Mouse (Mus musculus) embryo, embryonic 10 days (tissue): ENCODE data around the gene Mapk10.

ENCODE experiments used
- DNase-seq: peaks from one replicate; pipeline ENCODE4 v3.0.0-alpha.2; 2015; ENCODE audit warnings: low spot score

Gene Mapk10

DNA sequence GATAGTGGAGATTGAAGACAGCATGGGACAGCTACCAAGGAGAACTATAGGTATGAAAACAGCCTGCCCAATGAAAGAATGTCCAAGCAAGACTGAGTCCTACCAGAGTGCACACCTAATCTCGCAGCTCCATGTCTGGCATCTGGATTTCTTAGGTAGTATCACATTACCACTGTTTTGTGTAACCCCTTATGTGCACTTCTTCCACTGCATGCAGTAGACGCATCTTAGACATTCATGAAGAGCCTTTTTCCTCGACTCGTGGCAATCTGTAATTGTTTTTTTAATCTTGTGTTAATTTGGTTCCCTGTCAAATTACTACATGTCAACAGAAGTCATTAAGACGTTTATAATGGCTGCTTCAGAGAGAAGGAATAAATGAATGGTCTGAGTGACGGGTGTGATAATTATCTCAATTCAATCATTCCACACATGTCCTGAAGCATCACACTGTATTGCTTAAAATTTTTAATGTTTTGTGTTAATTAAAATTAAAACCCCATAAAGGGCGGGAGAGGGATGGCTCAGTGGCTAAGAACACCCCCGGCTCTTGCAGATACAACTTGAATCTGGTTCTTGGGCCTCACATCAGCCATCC is 160.7 kb downstream of the Mapk10 start:
- DNase-seq = no peak

DNA sequence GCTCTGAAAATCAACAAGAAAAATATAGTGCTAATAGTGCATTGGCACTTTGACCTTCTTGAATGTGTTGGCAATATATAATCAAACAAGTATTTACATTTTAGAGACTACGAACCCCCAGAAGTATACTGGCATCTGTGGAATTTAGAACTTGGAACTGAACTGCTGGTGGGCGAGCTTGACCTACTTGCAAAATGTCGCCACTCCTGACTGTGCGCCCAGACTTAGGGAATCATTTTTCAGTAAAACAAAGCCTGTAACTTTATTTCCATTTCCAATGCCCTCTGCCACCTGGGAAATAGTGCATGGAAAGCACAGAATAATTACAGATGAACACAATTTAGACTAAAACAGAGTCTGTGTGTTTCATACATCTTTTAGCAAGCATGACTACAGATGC is 163.1 kb downstream of the Mapk10 start:
- DNase-seq = no peak

DNA sequence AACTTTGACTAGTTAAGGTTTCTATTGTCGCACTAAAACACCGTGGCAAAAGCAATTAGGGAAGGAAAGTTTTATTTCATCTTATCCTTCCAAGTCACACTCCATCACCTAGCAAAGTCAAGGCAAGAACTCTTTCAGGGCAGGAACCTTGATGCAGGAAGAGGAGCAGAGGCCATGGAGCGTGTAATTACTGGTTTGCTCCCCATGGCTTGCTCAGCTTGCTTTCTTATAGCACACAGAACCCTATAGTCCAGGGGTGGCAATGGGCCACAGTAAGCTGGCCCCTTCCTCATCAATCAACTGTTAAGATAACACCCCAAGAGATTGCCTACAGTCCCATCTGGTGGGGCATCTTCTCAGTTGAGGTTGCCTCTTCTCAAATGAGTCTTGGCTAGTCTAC is 173.4 kb downstream of the Mapk10 start:
- no peak for DNase-seq

DNA sequence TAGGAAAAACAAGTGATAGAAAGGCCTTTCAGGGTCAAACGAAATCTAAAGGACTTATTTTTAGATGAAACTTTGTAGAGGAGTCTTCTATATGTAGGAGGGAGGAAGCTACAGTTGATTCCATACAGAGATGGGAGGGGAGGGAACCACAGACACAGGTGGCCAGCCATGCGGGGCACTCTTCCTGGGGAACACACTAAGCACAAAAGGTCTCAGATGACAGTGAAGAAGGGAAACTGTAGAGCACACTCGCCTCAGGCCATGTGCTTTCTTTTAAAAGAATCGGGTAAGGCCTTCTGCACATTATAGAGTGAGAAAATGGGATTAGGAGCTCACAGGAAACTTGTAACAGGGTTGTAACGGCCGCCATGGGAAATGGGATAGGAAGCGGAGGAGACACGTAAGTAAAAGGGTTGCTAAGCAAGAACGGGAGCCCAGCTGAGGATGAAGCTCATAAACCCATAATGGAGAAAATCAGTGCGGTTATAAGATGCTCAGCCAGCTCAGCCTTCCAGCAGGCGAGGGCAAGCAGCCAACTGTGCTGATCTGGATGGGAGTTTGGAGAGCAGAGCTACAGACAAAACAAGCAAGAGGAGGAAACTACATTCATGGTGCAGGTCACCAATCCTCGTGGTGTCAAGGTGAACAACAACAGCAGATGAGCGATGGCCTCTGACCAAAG is 182.1 kb downstream of the Mapk10 start:
- DNase-seq = no peak

DNA sequence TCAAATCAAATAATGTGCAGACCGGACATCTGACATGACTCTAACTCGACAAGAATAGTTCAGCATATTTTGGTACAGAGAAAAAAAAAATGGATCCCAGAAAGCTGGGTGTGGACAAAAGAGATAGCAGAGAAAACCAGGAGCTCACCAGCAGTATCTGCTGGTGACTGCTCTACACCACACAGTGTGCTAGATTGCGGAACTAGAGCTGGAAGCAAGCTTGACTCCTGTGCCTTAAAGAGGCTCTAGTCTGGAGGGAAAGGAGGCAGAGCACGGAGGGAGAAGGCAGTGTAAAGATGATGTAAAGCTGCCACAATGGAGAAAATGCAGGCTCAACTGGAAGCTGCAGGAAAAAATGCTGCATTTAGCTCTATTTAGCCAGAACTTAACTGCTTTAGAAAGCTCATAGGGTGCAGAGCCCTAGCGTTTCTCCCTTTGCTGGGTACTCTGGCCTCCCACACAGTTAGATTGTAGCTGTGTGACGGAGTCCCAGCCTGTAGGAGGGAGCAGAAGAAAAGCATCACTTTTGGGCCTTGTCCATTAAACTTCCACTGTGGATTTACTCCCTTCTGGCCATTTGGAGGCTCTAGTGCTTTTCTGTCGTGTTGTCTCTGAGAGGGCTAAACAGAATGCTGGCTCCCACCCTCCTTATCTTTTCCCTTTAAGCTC is 188.5 kb downstream of the Mapk10 start:
- DNase-seq = no peak

DNA sequence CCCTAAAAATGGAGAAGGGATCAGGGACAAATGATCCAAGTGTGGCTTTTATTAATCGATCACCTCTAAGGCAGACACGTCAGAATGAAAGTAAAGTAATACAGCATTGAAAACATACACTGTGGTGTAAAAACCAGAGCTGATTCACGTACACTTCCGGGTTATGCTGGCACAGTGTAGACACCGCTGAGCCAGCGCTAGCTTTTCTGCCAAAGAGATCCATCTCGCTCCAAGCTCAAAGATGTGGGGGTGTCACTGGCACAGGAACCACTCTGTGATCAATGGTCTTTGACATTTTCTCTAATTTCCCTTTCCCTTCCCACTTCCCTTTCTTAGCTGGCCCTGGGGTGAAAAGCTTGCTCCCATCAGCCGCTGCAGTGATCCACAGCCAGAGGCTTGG is 189.7 kb downstream of the Mapk10 start:
- no peak for DNase-seq

DNA sequence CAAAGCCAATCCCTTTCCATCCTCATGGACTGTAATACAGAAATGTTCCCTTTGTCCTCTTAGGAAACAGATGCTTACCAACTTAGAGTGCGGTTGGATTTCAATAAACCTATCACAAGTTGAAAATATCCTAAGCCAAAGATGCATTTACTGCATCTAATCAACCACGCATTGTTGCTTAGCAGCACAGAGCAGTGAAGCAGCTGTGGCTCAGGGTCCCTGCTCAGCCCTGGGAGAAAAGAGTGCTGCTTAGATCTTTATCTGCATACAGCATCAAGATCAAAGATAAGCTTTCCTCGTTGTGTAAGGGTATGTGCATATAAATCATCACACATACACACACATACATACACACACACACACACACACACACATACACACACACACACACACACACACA is 190.2 kb downstream of the Mapk10 start:
- DNase-seq = peak; percentile 25

DNA sequence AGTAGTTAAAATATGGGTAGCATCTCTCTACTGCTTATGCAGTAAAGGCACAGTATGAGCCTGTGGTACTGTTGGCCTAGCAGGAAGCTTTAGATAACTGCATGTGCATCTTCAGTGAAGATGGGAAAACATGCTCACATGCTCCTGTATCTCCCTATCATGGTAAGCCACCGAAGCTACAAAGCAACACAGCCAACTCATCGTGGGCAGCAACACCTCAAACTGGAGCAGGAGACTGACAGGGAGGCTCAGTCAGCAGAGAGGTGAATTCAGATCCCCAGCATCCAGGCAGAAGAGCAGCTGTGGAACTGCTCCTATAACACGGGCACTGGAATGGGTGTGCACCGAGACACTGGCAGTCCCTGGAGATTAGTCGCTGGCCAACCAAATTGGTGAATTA is 191.0 kb downstream of the Mapk10 start:
- no peak for DNase-seq

DNA sequence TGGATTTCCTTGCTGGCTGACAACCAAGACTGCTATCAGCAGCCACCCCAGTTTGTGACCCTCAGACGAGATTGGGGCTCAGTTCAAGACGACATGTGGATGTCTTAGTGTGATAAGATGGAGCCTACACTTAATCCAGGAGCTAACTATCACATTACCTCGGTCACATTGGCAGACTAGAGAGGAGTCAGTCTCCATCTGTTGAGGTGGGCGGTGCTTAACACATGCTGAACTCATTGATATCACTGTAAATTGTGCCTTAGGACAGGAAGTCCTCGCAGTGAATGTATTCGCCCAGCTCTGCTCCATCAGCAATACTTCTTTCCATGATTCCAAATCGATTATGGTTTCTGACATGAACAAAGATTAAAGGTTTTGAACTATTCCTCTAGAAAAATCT is 193.5 kb downstream of the Mapk10 start:
- no peak for DNase-seq

DNA sequence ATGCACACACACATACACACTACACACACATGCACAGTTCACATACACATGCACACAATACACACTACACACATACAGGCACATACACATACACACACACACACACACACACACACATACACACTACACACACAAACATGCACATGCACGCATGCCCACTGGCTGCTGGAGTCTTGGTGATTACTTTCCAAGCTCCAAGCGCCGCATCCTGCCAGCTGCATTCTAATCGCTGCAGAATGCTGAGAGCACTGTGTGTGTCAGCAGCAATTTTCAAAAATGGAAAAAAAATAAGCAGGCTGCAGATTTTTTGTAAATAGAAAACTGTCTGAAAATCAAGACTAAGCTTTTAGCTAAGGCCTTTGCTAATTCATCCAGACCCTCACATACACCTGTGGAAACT is 196.8 kb downstream of the Mapk10 start:
- no peak for DNase-seq

DNA sequence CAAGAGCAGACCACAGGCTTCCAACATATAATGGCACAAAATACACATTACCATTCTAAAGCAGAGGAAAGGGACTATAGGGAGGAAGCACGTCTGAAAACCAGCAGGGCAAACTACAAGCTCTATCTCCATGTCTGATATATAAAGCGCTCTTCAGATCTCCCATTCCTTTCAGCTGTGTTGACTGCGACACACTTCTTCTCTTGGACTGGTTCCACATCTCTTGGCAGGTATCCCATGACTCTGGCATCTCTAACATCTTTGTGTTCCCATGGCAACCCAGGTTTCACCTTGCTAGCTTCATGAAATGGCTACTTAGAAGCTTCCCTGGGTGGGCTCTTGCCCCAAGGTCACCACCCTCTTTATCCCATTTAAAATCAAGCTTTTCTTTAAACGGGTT is 202.2 kb downstream of the Mapk10 start:
- DNase-seq = no peak

DNA sequence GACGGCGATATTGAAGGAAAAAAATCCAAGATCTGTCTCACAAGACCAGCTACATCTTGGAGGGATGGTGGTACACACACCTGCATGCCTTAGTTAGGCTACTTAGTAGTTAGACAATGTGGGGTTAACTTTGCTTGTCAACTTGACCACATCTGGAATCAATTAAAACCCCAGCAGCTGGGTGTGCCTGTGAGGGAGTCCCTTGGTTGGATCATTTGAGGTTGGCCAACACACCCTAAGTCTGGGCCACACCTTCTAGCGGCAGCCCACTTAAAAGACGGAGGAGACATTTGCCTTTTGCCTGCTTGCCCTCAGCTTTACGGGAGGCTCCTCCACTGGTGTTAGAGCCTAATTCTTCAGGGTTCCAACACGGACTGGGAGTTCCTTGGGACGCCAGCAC is 209.0 kb downstream of the Mapk10 start:
- peak; percentile 10 for DNase-seq

DNA sequence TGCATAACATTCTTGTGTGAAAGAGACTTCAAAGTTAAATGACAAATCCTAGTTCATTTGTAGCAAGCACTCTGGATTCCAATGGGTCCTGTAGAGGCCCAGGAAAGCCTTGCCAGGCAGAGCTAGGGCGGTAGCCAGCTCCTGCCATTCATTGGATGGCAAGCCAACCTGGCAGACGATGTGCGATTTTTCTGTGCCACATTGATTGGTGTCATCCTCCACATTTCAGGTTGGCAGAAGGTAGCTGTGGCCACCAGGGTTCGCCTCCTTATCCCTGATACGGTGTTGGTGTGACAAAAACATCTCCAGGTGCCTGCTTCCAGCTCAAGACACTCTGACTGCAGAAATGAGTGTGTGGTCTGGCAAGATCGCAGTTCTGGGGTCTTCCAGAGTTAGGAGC is 210.6 kb downstream of the Mapk10 start:
- DNase-seq = no peak

DNA sequence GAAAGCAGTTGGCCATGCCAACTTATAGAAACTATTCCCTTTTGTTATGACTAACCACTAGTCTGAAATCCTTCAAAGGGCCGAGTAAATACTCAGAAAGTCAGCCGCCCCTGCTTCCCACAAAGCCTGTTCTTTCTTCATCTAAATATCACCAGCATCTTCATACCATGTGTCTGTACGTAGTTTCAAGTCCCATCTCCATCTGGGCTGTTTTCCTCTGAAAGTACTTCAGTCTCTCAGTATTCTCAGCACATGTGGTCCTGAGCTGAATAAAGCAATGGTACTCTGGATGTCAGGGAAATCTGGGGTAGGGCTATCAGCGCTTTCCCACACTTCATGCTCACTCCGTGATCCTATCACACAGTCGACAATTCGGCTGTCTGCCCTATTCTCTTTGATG is 212.6 kb downstream of the Mapk10 start:
- no peak for DNase-seq

DNA sequence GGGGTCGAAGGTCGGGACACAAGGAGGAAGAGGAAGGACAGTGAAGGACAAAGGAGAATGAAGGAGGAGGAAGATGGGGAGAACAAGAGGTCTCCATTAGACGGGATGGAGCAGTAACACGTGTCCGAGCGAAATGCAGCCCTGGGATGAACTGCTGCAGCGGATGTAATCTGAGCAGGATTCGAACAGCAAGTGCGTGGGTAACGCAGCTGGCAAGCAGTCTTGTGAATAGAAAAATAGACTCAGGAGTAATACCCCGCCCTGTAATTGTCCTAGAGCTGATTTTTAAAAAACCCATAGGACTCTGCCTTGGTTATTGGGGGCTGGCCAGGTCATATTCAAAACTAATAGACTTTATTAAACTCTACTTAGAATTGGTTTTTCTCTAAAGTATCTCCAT is 213.2 kb downstream of the Mapk10 start:
- DNase-seq = no peak

DNA sequence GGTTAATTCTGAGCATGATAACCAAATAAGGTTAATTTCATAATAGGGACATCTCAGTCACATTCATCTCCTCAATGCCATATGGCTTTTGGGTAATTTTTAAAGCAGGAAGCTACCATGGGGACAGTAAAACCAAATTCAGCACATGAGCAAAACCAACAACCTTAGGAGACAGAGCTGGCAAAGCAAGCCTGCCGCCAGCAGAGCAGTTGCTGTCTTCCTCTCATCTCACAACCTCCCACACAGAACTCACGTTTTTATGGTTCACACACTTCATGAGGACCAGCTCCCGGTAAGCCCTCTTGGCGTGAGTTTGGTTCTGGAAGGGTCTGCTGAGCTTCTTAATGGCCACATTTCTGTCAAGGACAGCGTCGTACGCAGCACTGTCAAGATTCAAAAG is 214.8 kb downstream of the Mapk10 start:
- DNase-seq = no peak

DNA sequence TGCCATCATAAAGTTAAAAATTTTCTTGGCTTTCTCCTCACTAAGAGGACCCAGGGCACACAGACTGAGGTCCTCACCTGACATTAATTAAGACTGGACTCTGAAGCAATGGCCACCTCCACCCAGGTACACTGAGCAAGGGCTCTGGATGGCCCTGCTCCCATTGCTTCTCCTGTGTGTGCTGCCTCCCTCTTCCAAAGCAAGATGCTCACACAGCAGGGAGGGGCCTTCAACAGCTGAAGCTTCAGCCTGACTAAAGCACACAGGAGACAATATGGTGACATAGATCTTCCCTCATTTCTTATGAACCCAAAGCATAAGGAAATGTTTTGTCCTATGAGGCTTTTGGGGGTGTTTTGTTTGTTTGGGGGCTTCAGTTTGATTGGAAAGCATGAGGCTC is 215.2 kb downstream of the Mapk10 start:
- DNase-seq = no peak

DNA sequence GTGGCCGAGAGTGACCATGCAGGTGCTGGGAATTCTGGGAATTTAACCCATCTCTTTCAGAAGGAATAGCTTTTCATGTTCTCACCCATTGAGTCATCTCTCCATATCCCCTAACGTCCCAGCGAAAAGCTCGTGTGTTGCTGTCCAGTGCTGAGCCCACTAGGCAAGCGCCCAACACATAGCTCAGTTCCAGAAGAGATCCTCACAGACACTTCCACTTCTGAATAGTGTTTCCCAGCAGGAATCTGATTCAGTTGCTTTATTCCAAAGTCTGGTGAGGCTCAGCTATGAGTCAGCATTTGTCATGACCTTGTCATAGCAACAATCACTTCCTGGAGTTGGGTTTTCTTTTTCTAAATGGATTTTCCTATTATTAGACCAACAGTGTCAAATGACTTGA is 217.2 kb downstream of the Mapk10 start:
- no peak for DNase-seq

DNA sequence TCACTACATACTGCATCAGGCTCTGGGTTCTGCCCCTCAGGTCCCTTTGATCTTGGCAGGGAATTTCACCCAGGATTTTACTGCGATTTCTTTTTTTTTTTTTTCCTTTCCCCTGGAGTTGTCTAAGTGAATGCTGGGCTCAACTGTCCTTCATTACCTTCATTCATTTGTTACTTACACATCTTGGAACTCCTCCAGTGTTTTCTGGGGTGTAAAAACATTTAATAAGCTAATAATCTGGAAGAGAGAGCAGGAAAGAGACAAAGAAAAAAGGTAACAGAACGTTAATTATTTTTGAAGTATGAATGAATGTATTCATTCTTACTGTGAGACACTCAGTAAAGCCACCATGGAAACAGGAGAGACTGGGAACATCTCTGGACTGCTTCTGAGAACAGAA is 219.4 kb downstream of the Mapk10 start:
- DNase-seq = no peak

DNA sequence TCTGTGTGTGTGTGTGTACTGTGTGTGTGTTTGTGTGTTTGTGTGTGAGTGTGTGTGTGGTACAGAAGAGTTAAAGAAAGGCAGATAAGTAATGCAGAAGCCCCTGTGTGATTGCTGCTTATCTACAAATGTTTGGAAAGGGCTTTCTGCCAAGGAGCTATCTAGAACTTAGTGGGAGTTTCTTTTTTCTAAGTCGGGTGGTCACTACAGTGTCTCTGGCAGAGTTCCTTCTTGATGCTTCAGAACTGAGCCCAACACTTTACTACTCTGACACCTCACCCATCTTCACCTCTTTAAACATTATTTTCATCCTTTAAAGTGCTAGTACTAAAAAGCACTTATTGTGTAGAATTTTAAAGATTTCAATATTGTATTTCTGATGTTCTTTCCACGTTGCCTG is 232.8 kb downstream of the Mapk10 start:
- DNase-seq = no peak

DNA sequence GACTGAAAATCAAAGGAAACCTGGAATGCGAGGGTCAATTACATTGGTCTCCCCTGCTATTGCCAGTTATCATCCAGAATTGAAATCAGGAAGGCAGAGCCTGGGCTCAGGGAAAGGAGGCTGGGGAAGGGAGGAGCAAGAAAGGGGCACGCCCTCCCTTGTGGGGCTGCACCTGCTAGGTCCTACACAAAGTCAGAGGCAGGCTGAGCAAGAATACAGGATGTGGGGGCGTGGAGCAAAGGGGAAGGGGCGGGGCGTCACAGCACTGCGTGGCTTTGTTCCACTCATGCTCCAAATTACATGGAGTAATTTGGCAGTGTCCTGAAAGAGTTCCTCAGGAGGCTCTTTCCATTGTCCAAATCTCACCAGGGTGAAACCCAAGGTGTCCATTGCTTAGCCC is 234.0 kb downstream of the Mapk10 start:
- DNase-seq = no peak

DNA sequence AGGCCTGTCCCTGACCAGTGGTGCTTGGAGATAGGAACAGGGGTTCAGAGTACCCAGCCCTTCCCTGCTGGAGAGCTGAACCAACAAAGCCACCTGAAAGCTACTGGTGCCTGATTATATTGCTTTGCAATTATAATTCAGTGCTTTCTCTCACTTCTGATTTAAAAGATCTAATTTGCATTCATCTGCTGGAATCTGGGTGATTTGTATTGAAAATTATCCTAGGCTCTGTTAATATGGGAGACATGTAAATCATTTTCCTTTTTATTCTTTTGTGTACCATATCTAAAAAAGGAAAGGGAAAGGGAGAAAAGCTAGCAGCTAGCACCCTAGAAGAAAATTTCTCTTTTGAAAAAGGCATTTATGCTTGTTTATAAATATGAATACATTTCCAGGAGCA is 234.6 kb downstream of the Mapk10 start:
- DNase-seq = no peak

DNA sequence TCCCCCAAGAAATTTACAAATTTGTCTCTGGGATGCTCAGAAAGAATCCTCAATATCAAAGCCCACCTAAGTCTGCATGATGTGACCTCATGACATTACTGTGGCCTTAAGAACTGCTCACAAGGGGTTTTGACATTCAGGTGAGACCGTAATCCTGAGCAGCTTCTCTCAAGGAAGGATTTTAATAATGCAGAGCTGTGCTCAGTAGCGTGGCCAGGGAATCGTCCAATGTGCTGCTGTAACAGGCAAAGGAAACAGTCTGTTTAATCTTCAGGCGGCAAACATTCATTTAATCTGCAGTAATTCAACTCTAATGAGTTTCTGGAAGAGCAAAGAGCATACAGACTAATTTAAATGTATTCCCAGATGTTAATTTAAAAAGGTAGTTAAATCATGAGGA is 236.7 kb downstream of the Mapk10 start:
- no peak for DNase-seq

DNA sequence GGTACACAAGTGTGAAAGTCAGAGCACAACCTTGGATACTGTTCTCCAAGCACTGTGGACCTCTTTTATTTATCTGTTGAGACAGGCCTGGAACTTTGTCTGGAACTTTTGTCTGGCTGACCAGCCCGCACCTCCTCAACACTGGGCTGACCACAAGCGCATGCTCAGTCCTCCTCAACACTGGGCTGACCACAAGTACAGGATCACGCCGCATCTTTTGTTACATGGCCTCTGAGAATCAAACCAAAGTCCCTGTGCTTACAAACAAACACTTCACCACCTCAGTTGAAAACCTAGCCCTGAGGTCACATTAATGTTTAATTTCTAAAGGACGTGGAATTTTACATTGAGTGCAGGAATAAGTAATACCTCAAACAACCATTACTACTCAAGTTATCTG is 246.7 kb downstream of the Mapk10 start:
- no peak for DNase-seq
